ENCODE assay signal across 8 mouse cellular contexts in the genomic region with DNA sequence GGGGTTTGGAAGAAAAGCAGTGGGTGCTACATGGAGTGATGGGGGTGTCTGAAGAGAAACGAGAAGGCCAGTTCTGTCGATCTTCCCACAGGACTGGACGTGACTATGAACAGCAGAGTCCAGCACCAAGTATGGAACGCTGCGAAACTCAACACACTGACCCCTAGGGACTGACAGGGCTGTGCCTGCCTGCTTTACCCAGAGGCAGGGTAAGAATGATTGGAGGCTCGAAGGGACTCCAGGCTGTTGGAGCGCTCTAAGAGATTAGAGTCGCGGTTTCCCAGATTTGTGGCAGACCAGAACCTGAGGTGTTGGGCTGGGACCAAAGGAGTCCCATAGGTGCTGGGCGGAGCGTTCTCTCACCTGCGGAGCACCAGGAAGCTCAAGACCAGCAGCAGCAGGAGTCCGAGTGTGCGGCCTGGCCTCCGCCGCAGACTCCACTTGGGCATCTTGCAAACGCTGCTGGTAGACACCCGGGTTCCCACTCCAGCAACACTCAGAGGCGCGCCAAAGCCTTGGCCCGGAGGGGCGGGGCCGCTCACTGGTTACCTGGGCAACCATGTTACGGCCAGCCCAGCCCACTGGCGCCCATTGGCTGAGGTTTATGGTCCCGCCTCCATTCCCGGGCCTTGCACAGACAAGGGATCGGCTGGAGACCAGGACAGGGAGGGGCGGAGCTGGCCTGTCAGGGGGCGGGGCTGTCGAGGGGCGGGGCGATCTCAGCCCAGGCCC. TPM values are rescaled to one million over a fixed set of nuclear protein-coding genes. Genes with fewer than 3 reads are reported as not detected.
DNase-seq lines count a peak whose midpoint lies in the region; ATAC-seq and TF ChIP-seq lines count a peak whose summit lies in the region.

A gene (minus strand): TSS at position 534 of the 732 bp plus-strand sequence.

- no peak within 1 kb of the TSS for H3K27ac ChIP-seq in liver, embryonic 16.5 days (ENCODE audit: low read length)
- no peak within 1 kb of the TSS for H3K27ac ChIP-seq in neural tube, embryonic 14.5 days (ENCODE audit: low read depth, low read length)

- no peak within 1 kb of the TSS for H3K9ac ChIP-seq in liver, embryonic 16.5 days (ENCODE audit: low read depth, low read length)
- peak within 1 kb of the TSS; percentile 37; the same call in 1 of the 2 replicates for H3K9ac ChIP-seq in neural tube, embryonic 14.5 days (replicated peaks; ENCODE audit: low read depth, low read length)

- ATAC-seq in Patski: peak; percentile 21
- peak; percentile 98 for ATAC-seq in frontal cortex, adult (ENCODE audit: low TSS enrichment)
- ATAC-seq in liver, embryonic 16.5 days (ENCODE audit: low read depth): peak; percentile 97
- peak; percentile 100 for ATAC-seq in neural tube, embryonic 14.5 days (ENCODE audit: low read depth)

- CTCF ChIA-PET in Patski (lab: Charles Lee): no interaction called here

- H3K9me3 ChIP-seq in liver, embryonic 16.5 days (replicated peaks; ENCODE audit: control insufficient read depth, low read length): no peaks in the 10 kb centered on the region
- no peaks in the 10 kb centered on the region for H3K9me3 ChIP-seq in neural tube, embryonic 14.5 days (ENCODE audit: control insufficient read depth, low read length)

- H3K36me3 ChIP-seq in liver, embryonic 16.5 days (ENCODE audit: control insufficient read depth, insufficient read depth): no peaks in the 10 kb centered on the region
- H3K36me3 ChIP-seq in neural tube, embryonic 14.5 days (ENCODE audit: control insufficient read depth, insufficient read depth, low read length): no peaks in the 10 kb centered on the region

- WGBS in liver, embryonic 16.5 days (ENCODE audit: insufficient replicate concordance): 3% methylated on average over 33 of the region's 33 CpGs
- WGBS in neural tube, embryonic 14.5 days: under 1% methylated on average over 33 of the region's 33 CpGs

- H3K4me3 ChIP-seq in liver, embryonic 16.5 days (ENCODE audit: low read depth, low read length): peak within 1 kb of the TSS; percentile 18; the same call in 1 of the 2 replicates
- peak within 1 kb of the TSS; percentile 45 for H3K4me3 ChIP-seq in neural tube, embryonic 14.5 days (ENCODE audit: low read depth, low read length)

- intact Hi-C loops in heart, postnatal 36 days (cut with DNase I): no loop called here

- peaks cover 10% of the 10 kb centered on the region for H3K27me3 ChIP-seq in Patski
- no peaks in the 10 kb centered on the region for H3K27me3 ChIP-seq in liver, embryonic 16.5 days (ENCODE audit: control insufficient read depth, insufficient read depth, low read depth, low read length)
- no peaks in the 10 kb centered on the region for H3K27me3 ChIP-seq in neural tube, embryonic 14.5 days (ENCODE audit: control insufficient read depth, insufficient read depth, low read length)

- no peak for TF ChIP-seq CTCF in Patski (IDR thresholded peaks at IDR 0.05)

- in situ Hi-C loops in Patski (cut with MboI; ENCODE audit: low pct_unique_long_range_greater_than_20kb): no loop called here

- peak within 1 kb of the TSS; percentile 43 for H3K4me2 ChIP-seq in liver, embryonic 16.5 days (ENCODE audit: low read depth, low read length)
- H3K4me2 ChIP-seq in neural tube, embryonic 14.5 days (ENCODE audit: low read depth, low read length): peak within 1 kb of the TSS; percentile 85

- POLR2A ChIA-PET in Patski (lab: Charles Lee): no interaction called here

- H3K4me1 ChIP-seq in liver, embryonic 16.5 days (ENCODE audit: control insufficient read depth, low read depth, low read length): no peaks in the 10 kb centered on the region
- no peaks in the 10 kb centered on the region for H3K4me1 ChIP-seq in neural tube, embryonic 14.5 days (ENCODE audit: control insufficient read depth, insufficient read depth, low read length)

- DNase-seq in Patski (ENCODE audit: low read depth, low spot score): no peak
- peak; percentile 94 to 96 for DNase-seq in cerebellum, postnatal 10 days
- DNase-seq in heart, postnatal 36 days: peak; percentile 75 to 81
- peak; percentile 75 to 83 for DNase-seq in layer of hippocampus, adult 18-20 months (ENCODE audit: low spot score in 2 of 2)
- DNase-seq in thymus, adult 18-20 months: peak; percentile 14 to 20

RNA-seq across cellular contexts. Expression of the gene that starts here (rescaled TPM):
- 0.01 TPM for polyA plus RNA-seq in Patski (2021)
- under 1 TPM; 0.16 to 0.56 TPM for total RNA-seq in heart, postnatal 36 days (2021)
- under 1 TPM; 0.23 to 0.47 TPM for total RNA-seq in layer of hippocampus, adult 18-20 months (2021)
- 0.04 and 0.06 TPM in 2 replicates for polyA plus RNA-seq in liver, embryonic 16.5 days (2015; fragmentation: Nextera tagmentation; extraction: Ambion mirVana)
- 1.9 and 3.2 TPM in 2 replicates for polyA plus RNA-seq in neural tube, embryonic 14.5 days (2014; fragmentation: Nextera tagmentation; extraction: Ambion mirVana)

Comparison
In these comparisons a context has a peak if more than half of its experiments do, and no peak if none do; other contexts are left out.
1. Peak in ATAC-seq in Patski; RNA of the gene not detected or under 1 TPM.
2. Peak in DNase-seq in heart, postnatal 36 days; RNA of the gene not detected or under 1 TPM.
3. Peak in DNase-seq in layer of hippocampus, adult 18-20 months; RNA of the gene not detected or under 1 TPM.
4. Peak in ATAC-seq, H3K4me3 ChIP-seq and H3K4me2 ChIP-seq in liver, embryonic 16.5 days; RNA of the gene not detected or under 1 TPM.
5. ATAC-seq: peak in every context shown above with its lines; median percentile 100 in neural tube, embryonic 14.5 days; 98 in frontal cortex, adult; 97 in liver, embryonic 16.5 days; 21 in Patski.